Mouse (Mus musculus) heart, postnatal 36 days (tissue): Measurements from ENCODE around the gene Fam19a1. TPM values are rescaled to one million over a fixed set of nuclear protein-coding genes. Genes with fewer than 3 reads are reported as not detected.
A peak's percentile ranks its signal among the peaks of the same experiment; 100 is the strongest.

Experiments
- DNase-seq, 2 experiments: peaks; one replicate each; pipeline ENCODE4 v3.0.0; 2021 to 2022
- intact Hi-C: fragments of 180-260 bp; cut with DNase I; formaldehyde crosslinking; loops from one replicate; pipeline ENCODE4 v1.15.1; 2025
- total RNA-seq, 2 experiments: library from RNA; stranded (reverse); gene quantifications; 2 replicates each; pipeline ENCODE4 v1.2.3; 2021

Fam19a1 gene
- total RNA-seq, 2 experiments from 2014 or later = 0.11 TPM; not detected in 1

GRCm38 (mm10) chr6:96252001-96252400, 139.0 kb downstream of the Fam19a1 start:
- intact Hi-C loops = no loop called here

GRCm38 (mm10) chr6:96254815-96255214, 141.9 kb downstream of the Fam19a1 start:
- no peak for DNase-seq
- intact Hi-C loops = no loop called here

More at GRCm38 (mm10) chr6:96252001-96252400, 139.0 kb downstream of the Fam19a1 start:
- no peak for DNase-seq

GRCm38 (mm10) chr6:96258651-96259050, 145.7 kb downstream of the Fam19a1 start:
- DNase-seq = no peak
- intact Hi-C loops = no loop called here

- DNase-seq = no peak
Observed at GRCm38 (mm10) chr6:96266456-96266855, 153.5 kb downstream of the Fam19a1 start.

GRCm38 (mm10) chr6:96268788-96269187, 155.8 kb downstream of the Fam19a1 start:
- intact Hi-C loops = no loop called here
- DNase-seq = no peak

More at GRCm38 (mm10) chr6:96266456-96266855, 153.5 kb downstream of the Fam19a1 start:
- intact Hi-C loops = no loop called here

GRCm38 (mm10) chr6:96270436-96270835, 157.5 kb downstream of the Fam19a1 start:
- intact Hi-C loops = no loop called here
- DNase-seq = no peak

GRCm38 (mm10) chr6:96283731-96284130, 170.8 kb downstream of the Fam19a1 start:
- DNase-seq = no peak
- intact Hi-C loops = loop anchor here (1.0 kb wide), 1 partner anchor 20 kb away; no protein-coding TSS in a partner anchor

- DNase-seq = no peak
- intact Hi-C loops = loop anchor here (1.0 kb wide), 1 partner anchor 19 kb away; no protein-coding TSS in a partner anchor
Observed at GRCm38 (mm10) chr6:96284590-96284989, 171.6 kb downstream of the Fam19a1 start.

GRCm38 (mm10) chr6:96286276-96286675, 173.3 kb downstream of the Fam19a1 start:
- intact Hi-C loops = no loop called here

GRCm38 (mm10) chr6:96287377-96287776, 174.4 kb downstream of the Fam19a1 start:
- intact Hi-C loops = no loop called here

More at GRCm38 (mm10) chr6:96286276-96286675, 173.3 kb downstream of the Fam19a1 start:
- peak in 1 of 2 experiments; percentile 1 for DNase-seq

GRCm38 (mm10) chr6:96289672-96290071, 176.7 kb downstream of the Fam19a1 start:
- no peak for DNase-seq
- intact Hi-C loops = no loop called here

More at GRCm38 (mm10) chr6:96287377-96287776, 174.4 kb downstream of the Fam19a1 start:
- no peak for DNase-seq

- intact Hi-C loops = no loop called here
- no peak for DNase-seq
Observed at GRCm38 (mm10) chr6:96347491-96347890, 234.5 kb downstream of the Fam19a1 start.

GRCm38 (mm10) chr6:96349446-96350025, 236.6 kb downstream of the Fam19a1 start:
- DNase-seq = no peak
- intact Hi-C loops = no loop called here

GRCm38 (mm10) chr6:96369544-96369943, 256.6 kb downstream of the Fam19a1 start:
- intact Hi-C loops = no loop called here
- DNase-seq = no peak

GRCm38 (mm10) chr6:96372848-96373247, 259.9 kb downstream of the Fam19a1 start:
- intact Hi-C loops = no loop called here

GRCm38 (mm10) chr6:96373274-96373673, 260.3 kb downstream of the Fam19a1 start:
- no peak for DNase-seq
- intact Hi-C loops = no loop called here

More at GRCm38 (mm10) chr6:96372848-96373247, 259.9 kb downstream of the Fam19a1 start:
- DNase-seq = no peak

- intact Hi-C loops = no loop called here
- no peak for DNase-seq
Observed at GRCm38 (mm10) chr6:96376773-96377172, 263.8 kb downstream of the Fam19a1 start.

GRCm38 (mm10) chr6:96379229-96379628, 266.3 kb downstream of the Fam19a1 start:
- DNase-seq = no peak
- intact Hi-C loops = no loop called here

GRCm38 (mm10) chr6:96384441-96384840, 271.5 kb downstream of the Fam19a1 start:
- DNase-seq = no peak
- intact Hi-C loops = no loop called here

GRCm38 (mm10) chr6:96418866-96419265, 305.9 kb downstream of the Fam19a1 start:
- DNase-seq = no peak
- intact Hi-C loops = no loop called here

- no peak for DNase-seq
- intact Hi-C loops = no loop called here
Observed at GRCm38 (mm10) chr6:96419704-96420382, 306.9 kb downstream of the Fam19a1 start.

GRCm38 (mm10) chr6:96420515-96420914, 307.6 kb downstream of the Fam19a1 start:
- intact Hi-C loops = no loop called here
- no peak for DNase-seq
